Mouse (Mus musculus) mammary gland, adult 2 months (tissue): ENCODE measurements around the gene Gns. TPM values are rescaled to one million over a fixed set of nuclear protein-coding genes. Genes with fewer than 3 reads are reported as not detected.

ENCODE experiments used
- polyA plus RNA-seq: library from polyadenylated mRNA; depleted of rRNA; stranded (reverse); fragments of >200 nt; gene quantifications from 2 replicates; pipeline ENCODE4 v1.2.3, GENCODE M21; 2012; ENCODE audit warnings: low replicate concordance; rRNA removed

Gns gene
- polyA plus RNA-seq: 97.5 and 523 TPM in 2 replicates

DNA sequence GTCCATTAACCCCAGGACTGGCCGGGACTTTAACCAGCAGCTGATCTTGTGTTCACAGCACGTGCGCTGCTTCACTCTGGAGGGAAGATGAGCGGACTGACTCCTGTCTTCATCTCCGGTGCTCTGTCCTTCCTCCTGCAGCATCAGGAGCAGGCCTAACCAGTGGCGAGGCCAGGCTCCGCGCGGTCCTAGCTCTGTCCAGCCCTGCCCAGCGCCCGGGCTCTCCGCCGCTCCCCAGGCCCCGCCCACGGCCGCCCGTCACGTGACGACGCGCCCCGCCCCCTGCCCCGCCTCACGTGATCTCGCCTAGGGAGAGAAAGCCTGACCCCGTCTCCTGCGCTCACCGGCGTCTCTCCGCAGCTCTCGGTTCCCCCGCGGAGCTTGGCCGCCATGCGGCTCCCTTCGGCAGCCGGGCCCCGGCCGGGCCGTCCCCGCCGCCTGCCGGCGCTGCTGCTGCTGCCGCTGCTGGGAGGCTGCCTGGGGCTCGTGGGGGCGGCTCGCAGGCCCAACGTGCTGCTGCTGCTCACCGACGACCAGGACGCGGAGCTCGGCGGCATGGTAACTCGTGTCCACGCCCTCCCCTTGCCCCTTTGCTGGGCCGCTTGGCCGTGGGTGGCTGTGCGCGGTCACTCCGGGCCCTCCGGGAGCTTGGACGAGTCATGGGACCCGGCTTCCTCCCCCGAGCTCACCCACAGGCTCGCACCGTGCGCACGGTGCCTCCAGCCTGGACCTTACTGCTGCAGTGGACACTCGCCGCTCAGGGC lies at the start of gene Gns:
TSS of gene Gns (plus strand) at position 290 of the 764 bp plus-strand sequence.

DNA sequence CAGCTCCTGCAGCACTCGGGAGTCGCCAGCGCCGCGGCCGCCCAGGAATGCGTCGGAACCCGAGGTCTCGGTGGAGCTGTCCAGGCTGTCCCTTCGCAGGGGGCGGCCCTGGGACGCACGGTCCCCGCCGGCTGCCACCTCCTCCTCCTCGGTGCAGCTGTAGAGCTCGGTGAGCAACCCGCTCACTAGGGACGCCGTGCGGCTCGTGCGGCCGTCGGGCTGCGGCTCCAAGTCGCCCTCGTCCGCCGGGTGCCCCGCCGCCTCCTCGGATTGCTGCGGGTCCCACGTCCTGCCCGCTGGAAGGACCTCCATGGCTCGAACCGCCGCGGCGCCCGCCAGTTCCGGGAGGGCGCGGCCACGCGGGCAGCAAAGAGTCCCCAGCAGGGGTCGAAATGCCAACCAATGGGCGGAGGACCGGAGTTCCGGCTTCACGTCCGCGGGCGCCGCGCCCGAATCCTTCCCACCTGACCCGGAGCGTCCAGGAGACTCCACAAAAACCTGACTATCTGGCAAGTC lies 13.8 kb upstream of the Gns start, which contains the start of gene Tbc1d30:
TSS of gene Tbc1d30 (minus strand) at position 213 of the 516 bp plus-strand sequence.

Other genes starting within 250 kb of the Gns start
- 1.7 and 2.4 TPM in 2 replicates for gene Tbc1d30, start 13.8 kb upstream of the Gns start, polyA plus RNA-seq
- 23.1 and 26.2 TPM in 2 replicates for gene Rassf3, start 111.3 kb downstream of the Gns start, polyA plus RNA-seq
- gene Tbk1, start 221.7 kb downstream of the Gns start, polyA plus RNA-seq: 6.6 and 14.6 TPM in 2 replicates